Mouse (Mus musculus): ENCODE results near the gene Arl15.

The Arl15 gene

GRCm38 (mm10) chr13:113981461-113982000, 187.2 kb downstream of the Arl15 start:
- DNase-seq (ENCODE audit: low read depth, low spot score) = peak; percentile 66

- peak; percentile 37 for DNase-seq (ENCODE audit: low read depth, low spot score)
These were observed 189.3 kb downstream of the Arl15 start for GRCm38 (mm10) chr13:113983633-113984032.

DNA sequence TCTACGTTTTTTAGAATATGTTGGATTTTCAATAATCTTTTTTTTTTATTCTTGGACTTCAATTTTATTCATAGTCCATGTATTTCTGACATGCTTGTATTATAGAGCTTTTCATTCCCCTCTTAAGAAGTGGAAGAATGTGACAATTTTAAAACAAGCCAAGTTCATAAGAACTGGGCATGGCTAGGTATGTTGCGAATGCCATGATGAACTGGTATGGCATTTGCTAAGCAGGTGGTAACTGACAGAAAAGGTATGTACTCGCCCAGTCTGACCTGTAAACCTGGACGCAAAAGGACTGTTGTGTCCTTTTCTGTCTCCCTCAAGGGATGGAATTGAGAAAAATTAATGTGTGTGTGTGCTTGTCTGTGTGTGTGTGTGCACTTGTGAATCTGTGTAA, 190.2 kb downstream of the Arl15 start:
- no peak for DNase-seq (ENCODE audit: low read depth, low spot score)

DNA sequence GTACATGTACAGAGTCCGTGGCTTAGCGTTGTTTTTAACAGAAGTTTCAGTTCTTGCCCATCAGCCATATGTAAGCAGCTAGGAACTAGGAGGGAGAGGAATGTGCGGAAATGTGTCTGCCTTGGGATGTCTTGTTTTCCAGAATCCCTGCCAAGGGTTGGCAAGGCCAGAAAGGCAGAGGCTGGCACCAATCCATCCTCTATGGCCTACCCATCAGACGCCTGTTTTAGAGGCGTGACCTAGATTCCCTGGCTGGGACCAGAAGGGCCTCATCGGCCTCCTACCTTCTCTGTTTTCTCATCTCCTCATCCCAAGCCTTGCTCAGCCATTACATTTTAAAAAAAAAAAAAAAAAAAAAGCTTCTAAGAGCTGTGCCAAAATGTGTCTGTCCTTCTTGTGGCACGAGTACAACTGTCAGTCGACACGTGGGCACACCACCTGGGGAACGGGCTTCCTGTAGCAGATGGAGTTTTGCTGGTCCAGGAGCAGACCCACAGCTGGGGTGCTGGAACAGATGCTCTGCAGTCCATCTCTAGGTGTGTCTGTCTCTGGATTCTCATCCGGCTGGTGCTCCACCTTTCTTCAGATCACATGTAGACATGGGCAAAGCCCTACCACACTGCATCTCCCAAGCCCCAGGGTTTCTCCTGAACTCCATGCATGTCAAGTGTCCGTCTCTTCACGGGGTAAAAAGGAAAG, 192.7 kb downstream of the Arl15 start:
- no peak for DNase-seq (ENCODE audit: low read depth, low spot score)

- DNase-seq (ENCODE audit: low read depth, low spot score) = no peak
These were observed 195.9 kb downstream of the Arl15 start for GRCm38 (mm10) chr13:113990247-113990646.

- no peak for DNase-seq (ENCODE audit: low read depth, low spot score)
These were observed 196.4 kb downstream of the Arl15 start for GRCm38 (mm10) chr13:113990701-113991100.

GRCm38 (mm10) chr13:113993066-113993465, 198.8 kb downstream of the Arl15 start:
- DNase-seq (ENCODE audit: low read depth, low spot score) = no peak

DNA sequence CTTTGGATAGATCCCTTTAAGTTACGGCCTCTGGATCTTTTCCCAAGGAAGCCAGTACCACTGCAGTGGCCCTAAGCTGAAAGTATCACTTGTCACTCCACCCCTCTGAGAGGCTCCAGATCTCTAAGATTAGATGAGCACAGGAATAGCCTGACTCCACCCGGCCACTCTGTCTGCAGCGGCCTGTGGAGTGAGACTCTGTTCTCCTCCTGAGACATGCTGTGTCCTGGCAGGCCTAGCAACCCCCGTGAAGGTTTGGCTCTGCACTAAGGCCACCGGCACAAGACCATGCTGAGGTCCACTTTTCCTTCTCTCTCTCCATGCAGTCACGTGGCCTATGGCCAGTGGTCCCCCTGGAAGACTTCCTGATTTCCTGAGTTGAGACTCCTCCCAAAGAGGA, 200.3 kb downstream of the Arl15 start:
- no peak for DNase-seq (ENCODE audit: low read depth, low spot score)

GRCm38 (mm10) chr13:113995490-113996236, 201.4 kb downstream of the Arl15 start:
- DNase-seq (ENCODE audit: low read depth, low spot score) = no peak

- peak; percentile 21 for DNase-seq (ENCODE audit: low read depth, low spot score)
These were observed 204.5 kb downstream of the Arl15 start for GRCm38 (mm10) chr13:113998811-113999210.

- DNase-seq (ENCODE audit: low read depth, low spot score) = no peak
These were observed 209.2 kb downstream of the Arl15 start for GRCm38 (mm10) chr13:114003463-114003862.

DNA sequence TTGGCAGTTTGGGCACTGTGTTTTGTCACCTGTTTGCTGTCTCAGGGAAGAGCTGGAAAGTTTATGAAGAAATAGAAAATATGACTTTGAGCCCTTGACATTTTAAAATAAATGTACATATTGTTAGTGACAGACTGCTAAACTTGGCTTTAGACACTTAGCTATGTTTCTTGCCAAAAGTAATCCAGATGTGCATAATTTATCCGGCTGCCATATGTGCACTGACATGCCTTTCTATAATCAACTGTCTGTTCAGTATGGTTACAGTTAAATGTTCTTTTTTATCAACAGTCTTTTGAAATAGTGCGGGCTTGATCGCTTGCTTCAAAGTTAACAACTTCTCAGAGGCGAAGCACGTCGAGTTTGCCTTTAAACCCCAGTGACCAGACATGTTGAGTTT, 209.9 kb downstream of the Arl15 start:
- DNase-seq (ENCODE audit: low read depth, low spot score) = no peak

DNA sequence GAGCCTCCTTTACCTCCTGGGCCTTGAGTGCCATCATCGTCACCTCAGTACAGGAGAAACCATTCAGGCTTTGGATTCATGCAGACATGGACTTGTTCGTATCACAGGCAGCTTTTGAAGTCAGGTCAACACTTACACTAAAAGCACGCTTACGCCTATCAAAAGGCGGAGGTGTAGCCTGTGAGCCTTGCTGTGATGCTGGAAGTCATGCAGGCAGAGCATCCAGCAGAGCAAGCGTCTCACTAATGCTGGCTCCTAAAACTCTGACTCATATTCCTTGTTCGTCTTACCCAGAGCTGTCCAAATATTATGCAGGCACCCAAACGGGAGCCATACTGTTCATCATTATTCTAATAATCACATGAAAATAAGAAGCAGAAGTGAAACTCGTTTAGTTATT, 215.5 kb downstream of the Arl15 start:
- no peak for DNase-seq (ENCODE audit: low read depth, low spot score)

GRCm38 (mm10) chr13:114010521-114010920, 216.2 kb downstream of the Arl15 start:
- peak; percentile 13 for DNase-seq (ENCODE audit: low read depth, low spot score)

- peak; percentile 58 for DNase-seq (ENCODE audit: low read depth, low spot score)
These were observed 216.7 kb downstream of the Arl15 start for GRCm38 (mm10) chr13:114011019-114011418.

DNA sequence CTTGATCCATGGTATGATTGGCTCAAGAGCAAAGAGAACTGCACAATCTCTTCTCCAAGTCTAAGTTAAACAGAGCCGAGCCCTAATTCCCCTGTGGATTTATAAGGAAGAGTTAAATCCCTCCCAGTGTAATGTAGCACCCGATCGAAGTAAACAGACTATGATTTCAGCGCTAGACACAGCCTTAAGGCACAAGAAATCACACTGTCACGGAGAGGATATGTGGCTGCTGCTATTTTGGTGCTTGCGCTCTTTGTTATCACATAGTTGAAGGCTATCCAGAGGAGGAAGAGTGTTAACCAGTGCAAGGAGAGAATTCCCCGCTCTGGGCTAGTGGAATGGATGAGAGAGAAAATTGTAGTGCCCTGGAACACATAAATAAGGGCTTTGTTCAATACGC, 223.6 kb downstream of the Arl15 start:
- no peak for DNase-seq (ENCODE audit: low read depth, low spot score)

DNA sequence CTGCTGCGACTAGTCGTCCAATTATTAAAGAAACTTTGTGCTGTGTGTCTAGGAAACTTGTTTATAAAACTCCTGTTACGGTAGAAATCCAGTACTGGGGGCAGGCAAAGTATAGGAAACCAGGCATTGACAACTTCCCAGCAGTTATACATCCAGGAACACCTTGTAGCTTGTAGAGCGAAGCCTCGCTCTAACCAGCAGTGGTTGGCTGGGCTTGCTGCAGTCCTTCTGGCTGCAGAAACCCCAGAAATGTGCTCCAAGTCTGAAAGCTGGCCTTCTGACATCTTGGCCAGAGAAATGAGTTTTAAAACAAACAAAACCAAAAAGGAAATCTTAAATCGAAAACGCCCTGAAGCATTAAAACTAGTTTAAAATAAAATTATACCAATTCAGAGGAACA, 229.2 kb downstream of the Arl15 start:
- DNase-seq (ENCODE audit: low read depth, low spot score) = no peak

- no peak for DNase-seq (ENCODE audit: low read depth, low spot score)
These were observed 232.0 kb downstream of the Arl15 start for GRCm38 (mm10) chr13:114026306-114026705.

GRCm38 (mm10) chr13:114026751-114027150, 232.4 kb downstream of the Arl15 start:
- DNase-seq (ENCODE audit: low read depth, low spot score) = no peak

DNA sequence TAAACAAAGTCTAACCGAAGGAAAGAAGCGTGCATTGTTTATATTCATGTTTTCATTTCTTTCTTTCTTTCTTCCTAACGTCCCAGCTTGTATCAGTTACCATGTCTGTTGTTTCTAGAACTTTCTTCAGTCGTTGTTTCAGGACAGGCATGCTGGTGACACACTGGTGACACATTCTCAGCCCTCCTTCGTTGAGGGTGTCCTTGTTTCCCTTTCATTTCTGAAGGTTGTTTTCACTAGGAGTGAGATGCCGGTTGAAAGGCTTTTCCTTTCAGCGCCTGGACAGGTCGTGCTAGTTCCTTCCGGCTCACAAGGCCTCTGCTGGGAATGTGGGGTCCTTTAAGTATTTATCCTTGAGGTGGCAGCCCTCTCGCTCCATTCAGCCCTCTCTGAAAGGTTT, 253.8 kb downstream of the Arl15 start:
- DNase-seq (ENCODE audit: low read depth, low spot score) = no peak

- no peak for DNase-seq (ENCODE audit: low read depth, low spot score)
These were observed 254.4 kb downstream of the Arl15 start for GRCm38 (mm10) chr13:114048688-114049087.

DNA sequence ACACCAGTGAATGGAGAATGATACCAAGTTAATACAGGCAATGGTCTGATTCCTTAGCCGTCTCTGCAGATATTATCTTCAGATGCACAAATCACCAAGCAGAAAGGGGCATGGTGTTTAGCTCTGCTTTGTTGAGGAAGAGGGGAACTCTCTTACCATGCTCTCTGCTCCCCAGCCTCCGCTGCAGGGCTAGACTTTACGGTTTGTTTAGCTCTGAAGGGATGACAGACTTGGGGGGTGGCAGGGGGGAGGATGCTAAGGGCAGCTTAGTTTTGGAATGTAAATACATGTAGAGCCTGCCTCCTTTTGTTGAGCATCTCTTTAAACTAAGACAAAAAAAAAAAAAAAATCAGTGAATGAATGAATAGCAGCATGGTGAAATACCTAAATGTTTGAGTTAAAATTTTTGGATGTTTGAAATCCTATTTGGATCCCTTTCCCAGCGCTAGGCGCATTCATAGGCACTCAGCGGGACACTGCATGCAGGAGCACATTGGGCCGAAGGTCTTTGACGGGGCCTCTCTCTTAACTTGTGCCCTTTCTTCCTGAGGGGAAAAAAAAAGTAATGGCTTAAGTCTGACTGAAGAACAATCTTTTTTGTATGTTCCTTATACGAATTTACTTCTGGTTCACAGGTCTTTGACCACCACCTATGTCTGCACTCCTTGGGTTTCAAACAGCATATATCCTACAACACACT, 257.0 kb downstream of the Arl15 start:
- DNase-seq (ENCODE audit: low read depth, low spot score) = no peak

All from mesoderm, embryonic 11.5 days (tissue).